Mouse (Mus musculus) stomach, embryonic 14.5 days (tissue): Measurements from ENCODE around the gene Pdxdc1. TPM values are rescaled to one million over a fixed set of nuclear protein-coding genes. Genes with fewer than 3 reads are reported as not detected.

Source experiments
- ATAC-seq: fragments of 200-750 bp; cut with Nextera tagmentation; 2 replicates; pipeline ENCODE4 v1.8.0; 2017; ENCODE audit warnings: low read depth, moderate TSS enrichment; ENCODE audit not compliant: insufficient number of reproducible peaks, insufficient read depth, low FRiP score
- H3K27ac ChIP-seq: fragments of 300-500 bp; sonication (generic); 2 replicates; pipeline ENCODE4 v1.5.1; 2014; ENCODE audit warnings: mild to moderate bottlenecking, low read length, moderate library complexity, mixed read lengths
- H3K27me3 ChIP-seq: fragments of 300-500 bp; sonication (generic); 2 replicates; pipeline ENCODE4 v1.6.1; 2014; ENCODE audit warnings: low read length, control low read depth, mixed read lengths; ENCODE audit not compliant: control insufficient read depth, insufficient read depth
- H3K36me3 ChIP-seq: fragments of 300-500 bp; sonication (generic); 2 replicates; pipeline ENCODE4 v1.6.1; 2014; ENCODE audit warnings: mild to moderate bottlenecking, control low read depth, low read length, moderate library complexity, mixed read lengths; ENCODE audit not compliant: control insufficient read depth, insufficient read depth
- H3K4me1 ChIP-seq: fragments of 300-500 bp; sonication (generic); 2 replicates; pipeline ENCODE4 v1.6.1; 2014; ENCODE audit warnings: low read length, control low read depth, mixed read lengths; ENCODE audit not compliant: control insufficient read depth, insufficient read depth
- H3K4me2 ChIP-seq: fragments of 300-500 bp; sonication (generic); replicated peaks from 2 replicates; pipeline ENCODE4 v1.6.1; 2014; ENCODE audit warnings: low read depth, low read length, control low read depth
- H3K4me3 ChIP-seq: fragments of 300-500 bp; sonication (generic); 2 replicates; pipeline ENCODE4 v1.5.1; 2014; ENCODE audit warnings: low read depth, low read length, control low read depth
- H3K9ac ChIP-seq: fragments of 300-500 bp; sonication (generic); replicated peaks from 2 replicates; pipeline ENCODE4 v1.6.1; 2014; ENCODE audit warnings: low read depth, mild to moderate bottlenecking, control low read depth, low read length, moderate library complexity, mixed read lengths
- H3K9me3 ChIP-seq: fragments of 300-500 bp; sonication (generic); 2 replicates; pipeline ENCODE4 v1.6.1; 2016; ENCODE audit warnings: low read depth, low read length, control low read depth; ENCODE audit not compliant: control insufficient read depth
- WGBS: fragments of 180-500 bp; shearing (Covaris S2); extraction: QIAGEN DNeasy Blood & Tissue Kit; methylation state at CpG from one replicate; pipeline ENCODE4 v1.1.7; 2014; 5-methylcytosine and 5-hydroxymethylcytosine counted together
- polyA plus RNA-seq: library from polyadenylated mRNA; unstranded; fragments of >200 nt; fragmentation: Nextera tagmentation; extraction: Ambion mirVana; gene quantifications from 2 replicates; pipeline ENCODE4 v1.2.1, GENCODE M21; 2014

Pdxdc1 gene
- polyA plus RNA-seq, 1 experiment from 2014 or later = 103 TPM

DNA sequence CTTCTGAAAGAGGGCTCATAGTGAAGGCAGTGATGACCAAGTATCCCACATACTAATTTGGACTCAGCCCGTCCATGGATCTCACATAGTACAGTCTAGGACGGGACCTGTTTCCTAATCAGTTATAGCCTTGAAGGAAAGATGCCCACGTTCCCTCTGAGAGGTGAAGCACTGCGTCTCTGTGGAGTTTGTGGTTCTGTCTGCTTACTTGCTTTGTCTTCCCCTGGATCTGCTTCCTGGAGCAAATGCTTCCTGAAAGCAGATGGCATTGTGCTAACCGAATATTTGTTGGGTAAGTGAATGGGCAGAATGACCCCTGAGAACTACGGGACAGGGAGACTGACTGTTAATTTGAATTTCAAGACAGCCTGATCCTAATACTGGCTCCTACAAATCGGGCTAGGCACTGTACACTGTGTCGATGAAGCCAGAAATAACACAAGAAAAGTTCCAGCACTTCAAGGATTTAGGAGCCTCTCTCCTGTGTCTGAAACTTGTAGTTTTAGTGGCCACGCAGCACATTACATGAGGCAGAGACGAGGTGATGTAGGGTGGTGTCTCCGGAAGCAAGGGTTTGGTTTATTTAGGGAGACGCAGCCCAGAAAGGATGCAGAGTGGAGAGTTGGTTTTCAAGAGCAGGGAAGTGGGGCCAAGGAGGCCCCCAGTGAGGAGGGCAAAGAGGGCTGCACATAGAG is 83.0 kb downstream of the Pdxdc1 start:
- Histone ChIP-seq H3K4me2 (peak overlapping the region; percentile 77), H3K27ac (peak overlapping the region; percentile 96; the same call in 1 of the 2 replicates), H3K9me3 (no peaks in the 10 kb centered on the region), H3K4me3 (peak overlapping the region; percentile 76), H3K4me1 (peaks cover 10% of the 10 kb centered on the region), H3K36me3 (peaks cover 3% of the 10 kb centered on the region; the same call in 1 of the 2 replicates), H3K27me3 (no peaks in the 10 kb centered on the region), H3K9ac (peak overlapping the region; percentile 73)
- ATAC-seq = no peak
- 29% methylated on average over 12 of the region's 12 CpGs for WGBS

DNA sequence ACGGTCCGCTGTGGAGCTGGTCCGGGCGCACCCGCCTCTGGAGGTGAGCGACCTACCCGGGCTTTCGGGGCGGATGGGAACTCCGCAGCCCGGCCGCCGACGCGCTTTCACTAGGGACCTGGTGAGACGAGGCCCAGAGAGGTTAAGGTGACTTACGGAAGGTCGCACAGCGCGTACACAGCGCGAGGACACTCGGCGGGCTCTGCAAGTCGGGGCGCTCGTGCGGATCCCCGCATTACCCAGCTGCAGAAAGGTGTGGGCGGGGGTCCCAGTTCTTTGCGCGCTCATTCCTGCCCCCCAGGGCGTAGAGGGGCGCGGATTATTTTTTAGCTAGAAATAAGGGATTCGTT is 83.6 kb downstream of the Pdxdc1 start:
- Histone ChIP-seq H3K4me3 (peak overlapping the region; percentile 76), H3K9me3 (no peaks in the 10 kb centered on the region), H3K27ac (peak overlapping the region; percentile 96; the same call in 1 of the 2 replicates), H3K9ac (peak overlapping the region; percentile 73), H3K4me1 (peaks cover 10% of the 10 kb centered on the region), H3K36me3 (peaks cover 3% of the 10 kb centered on the region; the same call in 1 of the 2 replicates), H3K27me3 (no peaks in the 10 kb centered on the region), H3K4me2 (peak overlapping the region; percentile 77)
- WGBS = 1% methylated on average over 29 of the region's 36 CpGs
- peak; percentile 56 for ATAC-seq

DNA sequence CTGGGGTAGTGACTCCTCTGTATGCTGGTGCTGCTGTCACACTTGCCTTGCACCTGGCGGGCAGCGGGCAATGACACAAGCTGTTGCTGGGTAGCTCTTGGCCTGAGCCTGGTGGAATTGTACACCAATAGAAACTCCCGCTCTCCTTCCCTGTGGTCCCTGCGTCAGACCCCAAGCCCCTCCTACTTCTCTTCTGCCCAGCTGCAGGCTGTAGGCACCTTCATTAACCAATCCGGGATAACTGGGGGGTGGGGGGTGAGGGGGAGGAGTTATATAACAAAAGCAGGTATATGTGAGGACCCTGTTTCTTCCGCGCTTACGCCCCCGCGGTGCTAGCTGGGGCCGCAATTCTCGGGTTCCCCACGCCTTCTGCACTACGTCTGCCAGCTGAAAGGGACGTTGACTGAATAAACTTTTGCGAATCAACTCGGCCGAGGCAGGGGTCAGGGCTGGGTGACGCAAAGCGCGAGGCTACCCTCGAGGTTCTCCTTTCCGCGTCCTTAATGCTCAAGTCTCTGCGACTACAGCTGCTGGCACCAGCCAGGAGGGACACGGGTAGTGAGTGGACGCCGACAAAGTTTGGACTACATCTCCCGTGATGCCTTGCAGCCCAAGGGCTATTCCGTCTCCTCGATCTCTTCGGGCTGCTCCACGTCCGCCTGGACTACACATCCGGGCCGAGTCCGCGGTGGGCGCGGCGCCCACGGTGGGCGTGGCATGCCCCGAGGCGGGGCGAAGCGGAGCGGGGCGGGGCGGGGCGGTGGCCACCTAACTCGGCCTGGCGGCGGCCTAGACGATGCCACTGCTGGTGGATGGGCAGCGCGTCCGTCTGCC is 84.2 kb downstream of the Pdxdc1 start, which contains the start of gene Ntan1:
TSS of gene Ntan1 (plus strand) at position 286 of the 834 bp plus-strand sequence.
- WGBS = under 1% methylated on average over 52 of the region's 58 CpGs

DNA sequence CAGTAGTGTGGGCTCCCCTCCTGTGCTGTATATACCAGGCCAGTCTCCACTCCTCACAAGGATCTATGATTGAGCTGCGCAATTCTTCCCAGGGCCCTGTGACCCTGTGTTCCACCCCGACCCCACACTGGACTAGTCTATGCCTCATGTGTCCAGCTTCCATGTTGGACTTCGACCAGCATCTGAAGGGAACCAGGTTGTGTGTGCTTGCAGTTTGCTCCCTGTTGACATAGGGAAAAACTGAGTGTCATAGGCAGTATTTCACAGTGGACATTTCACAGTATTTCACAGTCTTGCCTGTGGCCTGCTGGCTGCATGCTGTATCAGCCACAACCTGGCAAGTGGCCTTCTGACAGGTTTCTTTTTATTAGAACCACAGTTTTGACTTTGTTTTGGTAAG is 89.7 kb downstream of the Pdxdc1 start:
- ATAC-seq = no peak
- H3K27me3 ChIP-seq = no peaks in the 10 kb centered on the region
- no peak overlapping the region for H3K4me3 ChIP-seq
- no peak overlapping the region for H3K27ac ChIP-seq
- H3K36me3 ChIP-seq = peaks cover 52% of the 10 kb centered on the region
- 93% methylated on average over 3 of the region's 3 CpGs for WGBS
- H3K9me3 ChIP-seq = no peaks in the 10 kb centered on the region
- no peak overlapping the region for H3K9ac ChIP-seq
- no peaks in the 10 kb centered on the region for H3K4me1 ChIP-seq
- no peak overlapping the region for H3K4me2 ChIP-seq

More for the DNA sequence above, 84.2 kb downstream of the Pdxdc1 start, which contains the start of gene Ntan1:
- Histone ChIP-seq H3K9me3 (no peaks in the 10 kb centered on the region), H3K27me3 (no peaks in the 10 kb centered on the region), H3K4me1 (peaks cover 10% of the 10 kb centered on the region), H3K9ac (peak within 1 kb of the TSS; percentile 73), H3K36me3 (peaks cover 6% of the 10 kb centered on the region; the same call in 1 of the 2 replicates), H3K4me3 (peak within 1 kb of the TSS; percentile 76), H3K27ac (peak within 1 kb of the TSS; percentile 96), H3K4me2 (peak within 1 kb of the TSS; percentile 77)
- peak; percentile 94 for ATAC-seq

DNA sequence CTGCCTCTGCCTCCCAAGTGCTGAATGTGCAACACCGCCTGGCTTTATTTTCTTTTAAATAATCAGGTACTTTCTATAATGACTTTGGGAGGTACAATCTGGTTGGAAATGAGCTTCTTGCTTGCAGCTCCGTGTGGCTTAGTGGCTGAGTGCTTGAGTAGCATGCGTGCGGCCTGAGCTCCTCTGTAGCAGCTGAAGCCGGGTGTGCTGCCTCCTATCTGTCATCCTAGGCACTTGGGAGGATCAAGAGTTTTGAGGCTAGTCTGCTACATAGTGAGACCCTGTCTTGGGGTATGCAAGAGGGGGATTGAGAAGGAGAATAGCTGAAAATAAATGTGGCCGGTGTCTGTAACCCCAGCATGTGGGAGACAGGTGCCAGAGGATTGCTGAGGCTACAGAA is 90.8 kb downstream of the Pdxdc1 start:
- Histone ChIP-seq H3K9me3 (no peaks in the 10 kb centered on the region), H3K27me3 (no peaks in the 10 kb centered on the region), H3K4me3 (no peak overlapping the region), H3K4me1 (no peaks in the 10 kb centered on the region), H3K36me3 (peaks cover 60% of the 10 kb centered on the region), H3K9ac (no peak overlapping the region), H3K4me2 (no peak overlapping the region), H3K27ac (no peak overlapping the region)
- 89% methylated on average over 6 of the region's 6 CpGs for WGBS
- no peak for ATAC-seq

DNA sequence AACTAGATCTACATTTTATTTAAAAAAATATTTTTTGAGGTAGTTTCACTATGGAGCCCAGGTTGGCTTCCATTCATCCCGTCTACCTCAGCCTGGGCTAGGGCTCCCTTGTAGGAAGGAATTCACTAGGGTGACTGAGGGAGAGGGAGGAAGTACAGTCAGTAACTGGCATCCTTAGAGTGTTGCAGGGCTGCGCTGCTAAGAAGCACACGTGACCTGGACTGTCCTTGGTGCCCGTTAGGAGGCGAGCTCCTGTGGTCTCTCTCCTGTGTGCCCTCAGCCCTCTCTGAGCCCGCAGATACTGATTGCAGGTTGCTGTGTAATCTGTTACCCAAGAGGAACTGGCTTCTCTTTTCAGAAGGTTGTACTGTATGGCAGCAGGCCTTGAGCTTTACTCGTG is 94.5 kb downstream of the Pdxdc1 start:
- H3K4me2 ChIP-seq = no peak overlapping the region
- no peak overlapping the region for H3K9ac ChIP-seq
- no peaks in the 10 kb centered on the region for H3K9me3 ChIP-seq
- no peak overlapping the region for H3K27ac ChIP-seq
- peaks cover 78% of the 10 kb centered on the region for H3K36me3 ChIP-seq
- no peaks in the 10 kb centered on the region for H3K4me1 ChIP-seq
- WGBS = 83% methylated on average over 7 of the region's 7 CpGs
- H3K27me3 ChIP-seq = no peaks in the 10 kb centered on the region
- ATAC-seq = peak; percentile 42; the same call in 1 of the 2 replicates
- no peak overlapping the region for H3K4me3 ChIP-seq

DNA sequence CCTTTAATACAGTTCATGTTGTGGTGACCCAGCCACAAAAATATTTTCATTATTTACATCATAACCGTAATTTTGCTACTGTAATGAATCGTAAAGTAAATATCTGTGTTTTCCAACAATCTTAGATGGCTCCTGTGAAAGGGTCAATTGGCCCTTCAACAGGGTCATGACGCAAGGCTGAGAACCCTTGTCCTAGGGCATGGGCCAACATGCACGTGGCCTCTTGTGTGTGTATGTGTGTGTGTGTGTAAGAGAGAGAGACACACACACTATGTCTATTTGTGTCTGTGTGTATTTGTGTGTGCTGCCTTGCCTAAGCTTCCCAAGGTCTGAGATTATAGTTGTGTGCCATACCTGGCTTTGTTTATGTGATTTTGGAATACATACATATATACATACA is 95.3 kb downstream of the Pdxdc1 start:
- no peak overlapping the region for H3K27ac ChIP-seq
- peaks cover 76% of the 10 kb centered on the region for H3K36me3 ChIP-seq
- no peak overlapping the region for H3K4me2 ChIP-seq
- H3K4me1 ChIP-seq = no peaks in the 10 kb centered on the region
- 90% methylated on average over 4 of the region's 4 CpGs for WGBS
- H3K4me3 ChIP-seq = no peak overlapping the region
- no peak for ATAC-seq
- no peak overlapping the region for H3K9ac ChIP-seq
- H3K27me3 ChIP-seq = no peaks in the 10 kb centered on the region
- no peaks in the 10 kb centered on the region for H3K9me3 ChIP-seq

DNA sequence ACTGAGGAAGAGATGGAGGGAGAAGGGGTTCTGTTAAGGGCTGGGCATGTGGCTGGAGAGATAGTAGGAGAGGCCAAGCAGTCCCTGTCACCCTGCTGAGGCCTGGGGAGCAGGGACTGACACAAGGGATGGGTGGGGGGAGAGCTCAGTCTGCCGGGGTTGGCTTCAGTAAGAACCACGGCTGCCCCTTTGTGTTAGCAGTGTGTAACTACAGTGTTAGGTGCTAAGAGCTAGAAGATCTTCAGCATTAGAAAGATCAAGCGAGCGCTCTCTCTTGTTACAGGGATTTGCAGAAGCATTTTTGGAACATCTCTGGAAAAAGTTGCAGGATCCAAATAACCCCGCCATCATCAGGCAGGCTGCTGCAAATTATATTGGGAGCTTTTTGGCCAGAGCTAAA is 98.3 kb downstream of the Pdxdc1 start:
- Histone ChIP-seq H3K9me3 (no peaks in the 10 kb centered on the region), H3K9ac (no peak overlapping the region), H3K4me2 (no peak overlapping the region), H3K27me3 (no peaks in the 10 kb centered on the region), H3K4me3 (no peak overlapping the region), H3K4me1 (no peaks in the 10 kb centered on the region), H3K27ac (no peak overlapping the region), H3K36me3 (peaks cover 78% of the 10 kb centered on the region)
- ATAC-seq = no peak
- WGBS = 86% methylated on average over 5 of the region's 5 CpGs
